Mouse (Mus musculus): ENCODE results near the gene Eno2.
"Not testable (repeated sequence)": the region's sequence is repeated elsewhere in the genome, so short reads cannot be mapped to it uniquely, and the experiment has no call there.

Gene Eno2

GRCm38 (mm10) chr6:124806446-124807140 is 37.1 kb upstream of the Eno2 start:
- no peak for DNase-seq (ENCODE audit: low spot score in 2 of 2)

- DNase-seq (ENCODE audit: low spot score in 2 of 2), result peak; percentile 83 to 92
Observed at GRCm38 (mm10) chr6:124805341-124806321, 36.2 kb upstream of the Eno2 start.

GRCm38 (mm10) chr6:124804341-124804740 is 34.9 kb upstream of the Eno2 start:
- no peak for DNase-seq (ENCODE audit: low spot score in 2 of 2)

GRCm38 (mm10) chr6:124803691-124804090 is 34.2 kb upstream of the Eno2 start:
- DNase-seq (ENCODE audit: low spot score in 2 of 2), result not testable (repeated sequence)

- DNase-seq (ENCODE audit: low spot score in 2 of 2), result no peak
Observed at GRCm38 (mm10) chr6:124803061-124803460, 33.6 kb upstream of the Eno2 start.

- not testable (repeated sequence) for DNase-seq (ENCODE audit: low spot score in 2 of 2)
Observed at GRCm38 (mm10) chr6:124802400-124802799, 32.9 kb upstream of the Eno2 start.

GRCm38 (mm10) chr6:124796200-124796599 is 26.7 kb upstream of the Eno2 start:
- no peak for DNase-seq (ENCODE audit: low spot score in 2 of 2)

GRCm38 (mm10) chr6:124795781-124796180 is 26.3 kb upstream of the Eno2 start:
- no peak for DNase-seq (ENCODE audit: low spot score in 2 of 2)

- no peak for DNase-seq (ENCODE audit: low spot score in 2 of 2)
Observed at GRCm38 (mm10) chr6:124791911-124792310, 22.4 kb upstream of the Eno2 start.

GRCm38 (mm10) chr6:124790121-124790520 is 20.6 kb upstream of the Eno2 start:
- no peak for DNase-seq (ENCODE audit: low spot score in 2 of 2)

GRCm38 (mm10) chr6:124789519-124789918 is 20.0 kb upstream of the Eno2 start:
- DNase-seq (ENCODE audit: low spot score in 2 of 2), result no peak

- no peak for DNase-seq (ENCODE audit: low spot score in 2 of 2)
Observed at GRCm38 (mm10) chr6:124787722-124788121, 18.2 kb upstream of the Eno2 start.

GRCm38 (mm10) chr6:124786756-124787420 is 17.4 kb upstream of the Eno2 start:
- DNase-seq (ENCODE audit: low spot score in 2 of 2), result no peak

GRCm38 (mm10) chr6:124782436-124782835 is 13.0 kb upstream of the Eno2 start:
- DNase-seq (ENCODE audit: low spot score in 2 of 2), result no peak

- no peak for DNase-seq (ENCODE audit: low spot score in 2 of 2)
Observed at GRCm38 (mm10) chr6:124780917-124781316, 11.4 kb upstream of the Eno2 start.

GRCm38 (mm10) chr6:124779984-124780416 is 10.5 kb upstream of the Eno2 start:
- DNase-seq (ENCODE audit: low spot score in 2 of 2), result no peak

- peak in 1 of 2 experiments; percentile 40 for DNase-seq (ENCODE audit: low spot score in 2 of 2)
Observed at GRCm38 (mm10) chr6:124779222-124779983, 9.9 kb upstream of the Eno2 start, which contains the start of gene Lrrc23. Gene Lrrc23, minus strand, starts transcription at chr6:124779727.

- DNase-seq (ENCODE audit: low spot score in 2 of 2), result no peak
Observed at GRCm38 (mm10) chr6:124770511-124770910, 1.0 kb upstream of the Eno2 start.

GRCm38 (mm10) chr6:124770013-124770412 is 540 bp upstream of the Eno2 start:
- no peak for DNase-seq (ENCODE audit: low spot score in 2 of 2)

- DNase-seq (ENCODE audit: low spot score in 2 of 2), result no peak
Observed at GRCm38 (mm10) chr6:124768704-124769044, 799 bp downstream of the Eno2 start.

Data from cerebellum, postnatal 4 days (tissue).